Mouse (Mus musculus): Measurements from ENCODE around the gene Cltc. TPM values are rescaled to one million over a fixed set of nuclear protein-coding genes. Genes with fewer than 3 reads are reported as not detected.

Gene Cltc
- total and polyA plus RNA-seq, 2 experiments from 2014 or later = 122 to 383 TPM

DNA sequence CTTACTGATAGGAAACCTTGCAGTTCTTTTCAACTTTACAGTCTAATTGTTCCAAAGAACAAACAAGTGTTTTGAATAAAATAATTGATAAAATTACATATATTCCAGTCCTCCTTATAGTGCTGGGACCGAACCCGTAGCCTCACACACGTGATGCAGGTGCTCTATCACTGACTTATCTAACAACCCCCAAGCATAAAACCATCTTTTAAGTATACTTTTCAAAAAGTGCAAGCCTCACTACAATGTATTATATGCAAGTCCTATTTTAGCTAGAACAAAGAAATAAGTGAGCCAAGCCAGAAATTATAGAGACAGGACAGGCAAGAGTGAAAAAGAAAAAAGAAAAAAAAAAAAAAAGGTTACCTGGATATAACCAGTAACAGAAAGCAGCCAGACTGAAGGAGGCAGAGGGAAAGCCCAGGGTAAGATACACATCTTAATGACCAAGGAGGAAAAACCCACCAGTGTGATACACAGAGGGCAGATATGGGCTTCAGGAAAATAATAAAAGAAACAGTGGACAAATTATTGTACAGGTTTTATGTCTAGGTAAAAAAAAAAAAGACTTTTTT is 110.4 kb downstream of the Cltc start:
- ATAC-seq (no peak), DNase-seq (no peak)
- Histone ChIP-seq H3K36me3 (ENCODE audit: insufficient read depth) (peaks cover 7% of the 10 kb centered on the region), H3K4me3 (ENCODE audit: low read depth, low read length) (no peak overlapping the region), H3K9ac (no peak overlapping the region), H3K27ac (ENCODE audit: low read depth, low read length) (no peak overlapping the region), H3K9me3 (ENCODE audit: low read length) (no peaks in the 10 kb centered on the region), H3K4me2 (ENCODE audit: low read depth) (no peak overlapping the region), H3K4me1 (ENCODE audit: insufficient read depth) (no peaks in the 10 kb centered on the region), H3K27me3 (ENCODE audit: insufficient read depth, low read length) (no peaks in the 10 kb centered on the region)
- 86% methylated on average over 3 of the region's 3 CpGs for WGBS
- no peak for TF ChIP-seq CTCF (IDR thresholded peaks at IDR 0.05; ENCODE audit: low read depth)

DNA sequence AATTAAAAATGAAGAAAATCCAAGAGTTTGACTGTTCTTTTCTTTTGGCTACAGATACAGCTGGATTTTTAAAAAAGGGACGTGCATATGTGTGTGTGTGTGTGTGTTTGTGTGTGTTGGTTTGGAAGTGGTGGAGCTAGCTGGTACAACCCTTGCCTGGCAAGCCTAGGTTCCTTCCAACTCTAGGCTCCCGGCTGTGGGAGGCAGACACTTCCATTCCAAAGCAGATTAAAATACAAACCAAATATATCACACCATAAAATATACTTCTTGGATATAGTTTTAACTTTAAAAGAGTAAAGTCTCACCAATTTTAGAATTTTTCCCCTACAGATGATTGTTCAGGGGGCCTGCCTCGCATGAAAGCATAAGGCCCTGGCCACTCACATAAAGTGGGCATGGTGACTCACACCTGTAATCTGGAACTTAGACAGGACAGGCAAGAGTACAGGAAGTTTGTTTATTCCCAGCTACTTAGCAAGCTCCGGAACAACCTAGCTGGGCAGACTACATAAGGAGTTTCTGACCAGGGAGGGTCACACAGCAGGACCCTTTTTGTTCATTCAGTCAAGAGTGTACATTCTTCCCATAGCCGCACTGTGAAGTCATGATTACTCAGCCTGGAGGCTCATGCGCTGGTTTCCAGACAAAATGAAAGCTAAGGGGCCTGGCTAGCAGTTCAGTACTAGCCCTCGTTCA is 111.1 kb downstream of the Cltc start:
- TF ChIP-seq CTCF (IDR thresholded peaks at IDR 0.05; ENCODE audit: low read depth) = no peak
- H3K4me2 ChIP-seq (ENCODE audit: low read depth) = no peak overlapping the region
- 46% methylated on average over 7 of the region's 7 CpGs for WGBS
- no peaks in the 10 kb centered on the region for H3K9me3 ChIP-seq (ENCODE audit: low read length)
- no peak overlapping the region for H3K9ac ChIP-seq
- DNase-seq = no peak
- H3K4me3 ChIP-seq (ENCODE audit: low read depth, low read length) = no peak overlapping the region
- ATAC-seq = no peak
- no peaks in the 10 kb centered on the region for H3K4me1 ChIP-seq (ENCODE audit: insufficient read depth)
- no peaks in the 10 kb centered on the region for H3K27me3 ChIP-seq (ENCODE audit: insufficient read depth, low read length)
- peaks cover 9% of the 10 kb centered on the region for H3K36me3 ChIP-seq (ENCODE audit: insufficient read depth)
- no peak overlapping the region for H3K27ac ChIP-seq (ENCODE audit: low read depth, low read length)

DNA sequence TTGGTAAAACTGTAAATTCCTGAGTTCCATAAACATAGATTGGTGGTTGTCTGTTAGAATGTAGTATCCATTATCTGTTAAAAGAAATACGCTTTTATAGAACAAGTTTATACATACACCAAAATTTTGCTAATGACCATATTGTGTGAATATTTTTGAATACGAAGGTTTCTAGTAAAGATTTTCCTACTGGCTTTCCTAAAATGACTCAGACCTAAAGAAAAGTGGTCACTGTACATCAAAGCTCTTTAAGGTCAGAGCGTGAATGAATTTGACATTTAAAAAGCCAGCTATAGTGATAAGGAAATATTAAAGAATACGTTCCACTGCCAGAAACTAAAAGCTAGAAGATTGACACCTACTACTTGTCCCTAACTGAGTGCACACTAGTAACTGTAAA is 112.8 kb downstream of the Cltc start:
- ATAC-seq = no peak
- peaks cover 9% of the 10 kb centered on the region for H3K36me3 ChIP-seq (ENCODE audit: insufficient read depth)
- no peak for TF ChIP-seq CTCF (IDR thresholded peaks at IDR 0.05; ENCODE audit: low read depth)
- no peak overlapping the region for H3K9ac ChIP-seq
- H3K4me1 ChIP-seq (ENCODE audit: insufficient read depth) = no peaks in the 10 kb centered on the region
- 95% methylated on average over 4 of the region's 4 CpGs for WGBS
- no peak overlapping the region for H3K4me3 ChIP-seq (ENCODE audit: low read depth, low read length)
- H3K27me3 ChIP-seq (ENCODE audit: insufficient read depth, low read length) = no peaks in the 10 kb centered on the region
- no peak overlapping the region for H3K27ac ChIP-seq (ENCODE audit: low read depth, low read length)
- no peaks in the 10 kb centered on the region for H3K9me3 ChIP-seq (ENCODE audit: low read length)
- no peak overlapping the region for H3K4me2 ChIP-seq (ENCODE audit: low read depth)
- DNase-seq = no peak

Other genes with a start within 250 kb of the Cltc start
- gene Rps6kb1, start 212.8 kb downstream of the Cltc start, total RNA-seq (2014; rRNA removed) = 34.2 and 51.8 TPM in 2 replicates
- gene Rps6kb1, start 212.8 kb downstream of the Cltc start, polyA plus RNA-seq (2015; fragmentation: Nextera tagmentation; extraction: Ambion mirVana) = 56.3 and 69.2 TPM in 2 replicates
- gene Tubd1, start 212.6 kb downstream of the Cltc start, total RNA-seq (2014; rRNA removed) = 3.1 and 4.3 TPM in 2 replicates
- gene Tubd1, start 212.6 kb downstream of the Cltc start, polyA plus RNA-seq (2015; fragmentation: Nextera tagmentation; extraction: Ambion mirVana) = 6.7 and 8.0 TPM in 2 replicates
- gene Vmp1, start 73.7 kb downstream of the Cltc start, total RNA-seq (2014; rRNA removed) = 59.5 and 66.7 TPM in 2 replicates
- gene Vmp1, start 73.7 kb downstream of the Cltc start, polyA plus RNA-seq (2015; fragmentation: Nextera tagmentation; extraction: Ambion mirVana) = 130 and 131 TPM in 2 replicates
- 19.4 and 23.8 TPM in 2 replicates for gene Ptrh2, start 73.6 kb downstream of the Cltc start, total RNA-seq (2014; rRNA removed)
- gene Ptrh2, start 73.6 kb downstream of the Cltc start, polyA plus RNA-seq (2015; fragmentation: Nextera tagmentation; extraction: Ambion mirVana) = 27.3 and 29.0 TPM in 2 replicates
- gene Dhx40, start 50.2 kb upstream of the Cltc start, total RNA-seq (2014; rRNA removed) = 28.0 and 31.6 TPM in 2 replicates
- gene Dhx40, start 50.2 kb upstream of the Cltc start, polyA plus RNA-seq (2015; fragmentation: Nextera tagmentation; extraction: Ambion mirVana) = 13.6 and 18.3 TPM in 2 replicates
- gene Ypel2, start 236.1 kb upstream of the Cltc start, total RNA-seq (2014; rRNA removed) = 5.6 and 6.3 TPM in 2 replicates
- 3.7 and 4.5 TPM in 2 replicates for gene Ypel2, start 236.1 kb upstream of the Cltc start, polyA plus RNA-seq (2015; fragmentation: Nextera tagmentation; extraction: Ambion mirVana)

All from forebrain, postnatal 0 days (tissue).